Mouse (Mus musculus) megakaryocyte, embryonic 14.5 days (primary cell): ENCODE results near the gene Fosb.

Experiments used
- FLI1 ChIP-seq: IDR thresholded peaks from 2 replicates; pipeline ENCODE4 v1.6.1; 2012; ENCODE audit warnings: low read length, inconsistent platforms, mixed read lengths
- GATA1 ChIP-seq: IDR thresholded peaks from 3 replicates; pipeline ENCODE4 v1.6.1; 2012; ENCODE audit warnings: mixed read lengths, low read length, inconsistent platforms, borderline replicate concordance

GRCm38 (mm10) chr7:19282791-19283405, 27.0 kb downstream of the Fosb start:
- TF ChIP-seq FLI1 (no peak), GATA1 (no peak)
